Mouse (Mus musculus) mouse embryonic stem cell (cell line): ENCODE data around the gene Dgke.

Experiments used
- in situ Hi-C, 2 experiments: fragments of 300-500 bp; cut with MboI; formaldehyde crosslinking; loops; 1 replicate in 1 of 2; 3 replicates in 1 of 2; pipeline ENCODE4 v1.14.3; 2019 to 2020; ENCODE audit warnings: low sequenced_read_pairs in 2 of 2, low pct_unique_long_range_greater_than_20kb in 1 of 2, mixed read lengths in 1 of 2; ENCODE audit not compliant: unreplicated experiment in 1 of 2

Gene Dgke

DNA sequence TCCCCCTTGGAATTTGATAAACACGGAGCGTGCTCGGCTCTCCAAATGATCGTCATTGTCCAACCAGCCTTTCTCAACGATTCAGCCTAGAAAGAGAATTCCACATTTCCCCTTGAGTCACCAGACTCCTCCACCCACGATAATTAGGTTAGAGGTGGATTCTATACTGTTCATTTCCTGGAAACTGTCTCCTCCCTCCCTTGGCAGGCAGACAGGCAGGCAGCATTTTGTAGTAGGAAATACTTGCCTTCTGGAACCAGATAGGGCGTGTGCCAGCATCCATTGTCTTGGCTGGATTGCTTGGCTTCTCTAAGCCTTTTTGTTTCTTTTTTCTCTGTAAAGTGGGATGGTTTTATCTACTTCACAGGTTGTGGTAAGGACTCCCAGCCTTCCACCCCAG, 70.2 kb downstream of the Dgke start:
- in situ Hi-C loops = no loop called here

DNA sequence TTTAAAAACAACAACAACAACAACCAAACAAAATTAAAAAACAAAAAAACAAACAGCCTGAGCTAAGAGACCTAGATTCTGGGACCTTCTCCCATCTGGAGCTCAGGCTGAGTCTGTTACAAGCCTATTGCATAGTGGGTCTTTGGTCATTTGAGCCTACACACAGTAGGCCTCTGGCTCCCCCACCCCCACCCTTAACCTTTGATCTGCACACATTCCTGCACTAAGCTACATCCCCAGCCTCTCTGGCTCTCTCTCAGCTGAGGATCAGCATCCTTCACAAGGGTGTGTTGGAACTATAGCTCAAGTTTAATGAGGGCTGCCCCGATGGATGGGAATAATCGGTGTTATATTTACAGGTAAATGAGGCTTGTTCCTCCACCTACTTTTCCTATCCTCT, 71.0 kb downstream of the Dgke start:
- in situ Hi-C loops = no loop called here

- in situ Hi-C loops = no loop called here
These were observed 72.2 kb downstream of the Dgke start for GRCm38 (mm10) chr11:88994492-88994891.

DNA sequence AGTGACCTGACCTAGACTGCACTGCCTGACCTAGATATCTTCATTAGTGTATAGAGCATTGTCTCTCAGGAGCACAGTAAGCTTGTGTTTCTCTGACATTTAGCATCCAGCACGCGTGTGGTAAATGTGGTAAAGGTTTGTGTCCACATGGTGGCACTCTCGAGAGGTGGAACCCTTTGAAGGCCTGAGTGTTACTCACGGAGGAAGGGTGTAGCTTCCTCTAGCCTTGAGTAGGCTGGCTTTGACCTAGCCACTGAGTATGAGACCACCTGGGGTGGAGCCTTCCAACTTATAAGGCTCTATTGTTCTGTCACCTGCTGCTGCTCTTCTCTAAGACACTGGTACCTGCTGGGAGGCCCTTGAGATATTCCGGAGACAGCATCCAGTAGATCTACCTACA, 73.0 kb downstream of the Dgke start:
- in situ Hi-C loops = no loop called here

- in situ Hi-C loops = no loop called here
These were observed 73.5 kb downstream of the Dgke start for GRCm38 (mm10) chr11:88993186-88993585.

GRCm38 (mm10) chr11:88989530-88989929, 77.1 kb downstream of the Dgke start:
- in situ Hi-C loops = no loop called here

DNA sequence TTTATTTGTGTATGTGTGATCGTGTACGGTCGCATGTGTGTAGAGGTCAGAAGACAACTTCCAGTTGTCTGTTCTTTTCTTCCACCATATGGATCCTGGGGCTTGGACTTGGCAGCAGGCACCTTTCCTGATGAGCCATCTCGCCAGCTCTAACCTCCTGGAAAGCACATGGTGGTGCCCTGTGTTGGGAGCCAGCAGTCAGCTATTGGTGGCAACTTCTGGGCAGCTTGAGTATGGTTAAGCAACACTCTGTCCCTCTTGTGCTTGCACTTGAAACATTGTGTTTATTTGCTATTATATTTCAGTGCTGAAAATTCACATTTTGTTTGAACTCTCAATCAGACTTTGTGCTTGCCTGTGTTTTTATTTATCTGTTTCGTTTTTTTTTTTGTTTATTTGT, 77.7 kb downstream of the Dgke start:
- in situ Hi-C loops = no loop called here

- in situ Hi-C loops = no loop called here
These were observed 80.0 kb downstream of the Dgke start for GRCm38 (mm10) chr11:88986616-88987015.
